Mouse (Mus musculus) cerebellum, adult 2 months (tissue): ENCODE data around the gene Phf21a.

Experiments used
- CTCF ChIP-seq: fragments of 200-500 bp; IDR thresholded peaks from 2 replicates; pipeline ENCODE4 v1.5.1; 2011; ENCODE audit warnings: low read depth, mild to moderate bottlenecking, control low read depth, low read length, moderate library complexity, borderline replicate concordance; ENCODE audit not compliant: insufficient read depth
- POLR2A ChIP-seq: fragments of 200-500 bp; IDR thresholded peaks from 2 replicates; pipeline ENCODE4 v1.6.1; 2011; ENCODE audit warnings: low read length, control low read depth, borderline replicate concordance; ENCODE audit not compliant: insufficient read depth

DNA sequence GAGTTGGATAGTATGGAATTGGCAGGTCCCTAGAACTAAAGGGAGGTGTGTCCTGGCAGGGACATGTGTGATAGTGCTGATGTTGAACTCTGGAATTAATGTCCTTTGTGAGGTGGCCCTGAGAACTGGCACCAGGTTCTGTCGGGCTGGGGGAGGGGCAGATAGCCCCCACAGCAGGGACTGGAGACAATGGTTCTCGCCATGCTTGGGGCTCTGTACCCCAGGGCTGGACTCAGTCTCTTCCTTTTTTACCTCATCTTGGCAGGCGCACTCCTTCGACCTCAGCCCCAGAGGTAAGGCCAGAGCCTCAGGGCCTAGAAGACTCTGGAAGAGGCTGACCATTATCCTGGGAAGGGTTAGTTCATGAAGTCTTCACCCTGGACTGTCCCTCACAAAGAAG is 289.8 kb downstream of the Phf21a start:
- no peak for TF ChIP-seq CTCF
- TF ChIP-seq POLR2A = no peak
